Mouse (Mus musculus): ENCODE measurements around the gene Tcf12. TPM values are rescaled to one million over a fixed set of nuclear protein-coding genes. Genes with fewer than 3 reads are reported as not detected.
A peak's percentile ranks its signal among the peaks of the same experiment; 100 is the strongest.

The Tcf12 gene
- polyA plus RNA-seq, 1 experiment from 2014 or later, result 37.2 TPM

DNA sequence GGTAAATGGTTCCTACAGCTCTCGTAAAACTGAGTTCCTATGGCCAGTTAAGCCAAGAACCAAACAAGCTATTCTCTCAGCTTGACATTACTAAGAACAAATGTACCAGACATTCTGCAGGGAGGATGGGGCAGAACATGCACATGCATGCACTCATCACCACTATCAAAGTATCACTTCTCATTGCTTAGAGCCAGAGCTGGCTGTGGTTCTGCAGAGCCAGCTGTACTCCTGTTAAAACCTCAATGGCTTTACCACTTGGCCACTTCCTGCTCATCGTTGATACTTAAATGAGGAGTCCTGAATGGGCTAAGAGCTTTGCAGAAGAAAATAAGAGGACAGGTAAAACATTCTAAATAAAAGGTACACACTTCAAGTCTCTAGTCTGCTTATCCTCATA is 14.6 kb downstream of the Tcf12 start:
- WGBS, result 71% methylated on average over 2 of the region's 2 CpGs
- Histone ChIP-seq H3K4me1 (replicated peaks; ENCODE audit: control insufficient read depth, insufficient read depth, low read length) (no peaks in the 10 kb centered on the region), H3K9me3 (ENCODE audit: control insufficient read depth, low read length) (no peaks in the 10 kb centered on the region), H3K9ac (ENCODE audit: low read depth, low read length) (no peak overlapping the region), H3K27me3 (replicated peaks; ENCODE audit: control insufficient read depth, insufficient read depth, low read length) (no peaks in the 10 kb centered on the region), H3K36me3 (ENCODE audit: control insufficient read depth, insufficient read depth, low read length) (peaks cover 5% of the 10 kb centered on the region; the same call in 1 of the 2 replicates), H3K4me2 (no peak overlapping the region), H3K27ac (ENCODE audit: low read depth, low read length) (no peak overlapping the region), H3K4me3 (ENCODE audit: low read depth, low read length) (no peak overlapping the region)
- ATAC-seq (replicated peaks; ENCODE audit: low FRiP score), result no peak
- no peak for DNase-seq (ENCODE audit: low spot score)

DNA sequence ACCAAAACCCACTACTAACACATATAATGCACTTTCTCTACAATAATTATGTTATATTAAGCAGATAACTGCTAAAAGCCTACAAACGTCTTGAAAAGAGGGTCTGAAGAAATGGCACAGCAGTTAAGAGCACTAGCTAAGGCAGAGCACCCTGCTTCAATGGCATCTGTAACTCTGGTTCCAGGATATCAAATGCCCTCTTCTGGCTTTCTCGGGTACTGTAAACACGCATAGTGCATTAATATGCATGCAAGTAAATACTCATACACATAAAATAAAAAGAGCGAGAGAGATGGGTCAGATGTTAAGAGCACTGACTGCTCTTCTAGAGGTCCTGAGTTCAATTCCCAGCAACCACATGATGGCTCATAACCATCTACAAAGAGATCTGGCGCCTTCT is 17.0 kb downstream of the Tcf12 start:
- no peak overlapping the region for H3K9ac ChIP-seq (ENCODE audit: low read depth, low read length)
- H3K27ac ChIP-seq (ENCODE audit: low read depth, low read length), result no peak overlapping the region
- no peaks in the 10 kb centered on the region for H3K27me3 ChIP-seq (replicated peaks; ENCODE audit: control insufficient read depth, insufficient read depth, low read length)
- H3K36me3 ChIP-seq (ENCODE audit: control insufficient read depth, insufficient read depth, low read length), result peaks cover 5% of the 10 kb centered on the region; the same call in 1 of the 2 replicates
- ATAC-seq (replicated peaks; ENCODE audit: low FRiP score) (no peak), DNase-seq (ENCODE audit: low spot score) (no peak)
- no peaks in the 10 kb centered on the region for H3K9me3 ChIP-seq (ENCODE audit: control insufficient read depth, low read length)
- H3K4me1 ChIP-seq (replicated peaks; ENCODE audit: control insufficient read depth, insufficient read depth, low read length), result no peaks in the 10 kb centered on the region
- H3K4me3 ChIP-seq (ENCODE audit: low read depth, low read length), result no peak overlapping the region
- no peak overlapping the region for H3K4me2 ChIP-seq
- 81% methylated on average over 5 of the region's 5 CpGs for WGBS

DNA sequence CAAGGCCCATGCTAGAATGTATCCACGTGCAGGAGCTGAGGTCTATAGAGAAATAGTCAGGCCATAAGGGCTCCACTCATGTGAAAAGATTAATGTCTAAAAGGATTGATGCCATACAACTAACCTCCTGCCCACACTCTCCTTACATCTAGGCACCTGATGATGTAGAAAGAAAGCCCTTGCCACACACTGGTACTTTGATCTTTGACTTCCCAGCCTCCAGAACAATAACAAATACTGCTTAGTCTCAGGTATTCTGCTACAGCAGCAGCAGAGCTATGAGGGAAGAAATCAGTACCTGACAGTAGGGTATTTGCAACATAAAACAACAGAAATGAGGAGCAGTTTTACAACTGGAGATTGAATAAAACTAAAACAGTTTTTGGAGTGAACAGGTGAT is 19.5 kb downstream of the Tcf12 start:
- 83% methylated on average over 1 of the region's 1 CpGs for WGBS
- Histone ChIP-seq H3K9me3 (ENCODE audit: control insufficient read depth, low read length) (no peaks in the 10 kb centered on the region), H3K27me3 (replicated peaks; ENCODE audit: control insufficient read depth, insufficient read depth, low read length) (no peaks in the 10 kb centered on the region), H3K9ac (ENCODE audit: low read depth, low read length) (no peak overlapping the region), H3K36me3 (ENCODE audit: control insufficient read depth, insufficient read depth, low read length) (peaks cover 5% of the 10 kb centered on the region; the same call in 1 of the 2 replicates), H3K4me3 (ENCODE audit: low read depth, low read length) (no peak overlapping the region), H3K4me2 (no peak overlapping the region), H3K4me1 (replicated peaks; ENCODE audit: control insufficient read depth, insufficient read depth, low read length) (peaks cover 6% of the 10 kb centered on the region; the same call in 1 of the 2 replicates), H3K27ac (ENCODE audit: low read depth, low read length) (no peak overlapping the region)
- ATAC-seq (replicated peaks; ENCODE audit: low FRiP score) (no peak), DNase-seq (ENCODE audit: low spot score) (no peak)

DNA sequence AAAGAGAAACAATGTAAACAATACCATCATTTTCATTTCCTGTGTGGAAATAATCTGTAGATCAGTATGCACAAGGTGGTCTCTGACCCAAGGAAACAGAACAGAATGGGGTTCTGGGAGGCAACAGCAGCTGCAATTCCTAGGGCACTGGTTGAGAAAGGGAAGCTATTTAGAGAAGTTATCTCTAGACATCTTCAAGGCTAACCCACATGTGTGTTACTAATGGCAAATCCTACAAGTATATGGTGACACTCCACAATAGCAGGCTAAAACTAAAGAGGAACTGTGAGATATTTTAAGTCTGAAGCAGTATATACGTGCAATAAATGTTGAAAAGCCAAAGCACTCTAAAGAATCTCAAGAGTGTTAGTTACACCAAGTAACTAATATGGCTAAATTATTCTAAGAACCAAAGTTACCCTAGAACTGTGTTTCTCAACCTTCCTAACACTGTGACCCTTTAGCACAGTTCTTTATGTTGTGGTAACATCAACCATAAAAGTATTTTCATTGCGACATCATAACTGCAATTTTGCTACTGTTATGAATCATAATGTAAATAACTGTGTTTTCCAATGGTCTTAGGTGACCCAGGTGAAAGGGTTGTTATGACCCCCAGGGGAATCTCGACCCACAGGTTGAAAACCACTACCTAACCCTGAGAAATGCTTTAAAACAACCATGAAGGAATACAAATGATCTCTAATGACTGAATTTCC is 22.6 kb downstream of the Tcf12 start:
- Histone ChIP-seq H3K9me3 (ENCODE audit: control insufficient read depth, low read length) (no peaks in the 10 kb centered on the region), H3K9ac (ENCODE audit: low read depth, low read length) (no peak overlapping the region), H3K4me3 (ENCODE audit: low read depth, low read length) (no peak overlapping the region), H3K27ac (ENCODE audit: low read depth, low read length) (no peak overlapping the region), H3K4me1 (replicated peaks; ENCODE audit: control insufficient read depth, insufficient read depth, low read length) (peaks cover 10% of the 10 kb centered on the region), H3K27me3 (replicated peaks; ENCODE audit: control insufficient read depth, insufficient read depth, low read length) (no peaks in the 10 kb centered on the region), H3K36me3 (ENCODE audit: control insufficient read depth, insufficient read depth, low read length) (no peaks in the 10 kb centered on the region), H3K4me2 (no peak overlapping the region)
- ATAC-seq (replicated peaks; ENCODE audit: low FRiP score), result no peak
- DNase-seq (ENCODE audit: low spot score), result no peak
- WGBS, result 72% methylated on average over 3 of the region's 3 CpGs

DNA sequence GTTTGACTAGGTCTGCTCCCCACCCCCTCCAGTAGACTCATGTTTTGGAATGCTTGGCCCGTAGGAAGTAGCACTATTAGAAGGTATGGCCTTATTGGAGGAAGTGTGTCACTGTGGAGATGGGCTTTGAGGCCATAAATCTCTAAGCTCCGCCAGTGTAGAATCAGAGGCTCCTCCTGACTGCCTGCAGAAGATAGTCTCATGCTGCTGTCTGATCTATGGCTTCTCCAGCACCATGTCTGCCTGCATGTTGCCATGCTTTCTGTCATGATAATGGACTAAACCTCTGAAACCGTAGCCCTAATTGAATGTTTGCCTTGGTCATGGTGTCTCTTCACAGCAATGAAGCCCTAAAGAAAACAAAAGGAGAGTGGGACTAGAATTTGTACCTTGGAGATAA is 26.7 kb downstream of the Tcf12 start:
- H3K9me3 ChIP-seq (ENCODE audit: control insufficient read depth, low read length), result no peaks in the 10 kb centered on the region
- H3K27me3 ChIP-seq (replicated peaks; ENCODE audit: control insufficient read depth, insufficient read depth, low read length), result no peaks in the 10 kb centered on the region
- no peak overlapping the region for H3K27ac ChIP-seq (ENCODE audit: low read depth, low read length)
- no peak overlapping the region for H3K4me3 ChIP-seq (ENCODE audit: low read depth, low read length)
- peak; percentile 51; the same call in 1 of the 2 replicates for ATAC-seq (replicated peaks; ENCODE audit: low FRiP score)
- H3K36me3 ChIP-seq (ENCODE audit: control insufficient read depth, insufficient read depth, low read length), result no peaks in the 10 kb centered on the region
- H3K9ac ChIP-seq (ENCODE audit: low read depth, low read length), result no peak overlapping the region
- 47% methylated on average over 3 of the region's 3 CpGs for WGBS
- DNase-seq (ENCODE audit: low spot score), result no peak
- no peak overlapping the region for H3K4me2 ChIP-seq
- H3K4me1 ChIP-seq (replicated peaks; ENCODE audit: control insufficient read depth, insufficient read depth, low read length), result peaks cover 10% of the 10 kb centered on the region

DNA sequence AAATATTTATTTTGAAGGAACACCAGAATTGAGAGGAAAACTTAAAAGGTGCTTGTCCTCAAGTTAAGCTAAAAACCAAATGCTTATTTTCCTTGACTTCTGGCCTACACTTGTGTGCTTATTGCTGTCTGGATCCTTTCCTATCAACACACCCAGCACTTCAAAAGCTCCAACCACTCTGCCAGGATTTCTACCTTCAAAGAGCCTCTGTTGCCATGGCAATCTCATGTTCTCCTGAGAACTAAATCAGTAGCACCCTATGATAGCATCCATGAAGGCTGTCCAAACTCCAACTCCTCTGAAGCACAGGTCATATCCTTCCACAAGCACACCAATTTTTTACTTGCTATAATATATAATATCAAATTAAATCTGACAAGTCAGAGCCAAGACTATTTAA is 27.5 kb downstream of the Tcf12 start:
- Histone ChIP-seq H3K9ac (ENCODE audit: low read depth, low read length) (no peak overlapping the region), H3K4me3 (ENCODE audit: low read depth, low read length) (no peak overlapping the region), H3K4me1 (replicated peaks; ENCODE audit: control insufficient read depth, insufficient read depth, low read length) (peaks cover 7% of the 10 kb centered on the region), H3K27me3 (replicated peaks; ENCODE audit: control insufficient read depth, insufficient read depth, low read length) (no peaks in the 10 kb centered on the region), H3K9me3 (ENCODE audit: control insufficient read depth, low read length) (no peaks in the 10 kb centered on the region), H3K36me3 (ENCODE audit: control insufficient read depth, insufficient read depth, low read length) (no peaks in the 10 kb centered on the region), H3K27ac (ENCODE audit: low read depth, low read length) (no peak overlapping the region), H3K4me2 (no peak overlapping the region)
- DNase-seq (ENCODE audit: low spot score) (no peak), ATAC-seq (replicated peaks; ENCODE audit: low FRiP score) (no peak)

DNA sequence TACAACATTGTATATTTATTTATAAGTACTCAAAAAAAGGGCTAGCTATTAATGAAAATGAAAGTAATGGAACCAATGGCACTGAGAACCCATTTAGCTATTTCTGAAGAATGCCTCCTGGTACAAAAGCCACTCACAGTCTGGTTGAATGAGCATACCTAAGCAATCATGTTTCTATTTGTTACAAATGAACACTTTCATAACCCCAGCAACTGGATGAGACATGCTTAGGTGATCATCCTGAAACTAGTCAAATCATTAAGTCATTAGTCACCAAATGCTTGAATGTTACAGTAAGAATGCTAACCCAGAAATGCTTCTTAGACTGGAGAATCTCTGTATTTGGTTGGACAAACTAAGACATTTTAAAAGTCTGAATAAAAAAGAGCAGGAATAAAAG is 35.5 kb downstream of the Tcf12 start:
- ATAC-seq (replicated peaks; ENCODE audit: low FRiP score), result no peak

DNA sequence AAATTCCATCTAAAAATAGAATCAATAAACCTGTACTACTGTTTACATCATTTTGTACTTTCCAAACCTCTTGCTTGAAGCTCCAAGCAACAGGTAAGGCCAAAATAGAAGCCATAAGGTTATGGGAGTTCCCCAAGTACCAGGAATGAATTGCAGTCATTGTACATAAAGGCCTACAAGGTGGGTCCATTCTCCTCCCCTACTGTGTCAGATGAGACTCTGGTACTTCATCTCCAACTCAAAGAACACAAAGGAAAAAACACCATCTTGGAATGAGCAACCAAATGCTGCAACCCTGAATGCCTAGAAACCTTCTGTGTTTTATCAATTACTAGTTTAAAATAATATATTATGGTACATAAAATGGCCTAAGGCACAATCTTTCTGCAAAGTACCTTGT is 45.5 kb downstream of the Tcf12 start:
- ATAC-seq (replicated peaks; ENCODE audit: low FRiP score), result no peak
- H3K4me1 ChIP-seq (replicated peaks; ENCODE audit: control insufficient read depth, insufficient read depth, low read length), result no peaks in the 10 kb centered on the region

More for the DNA sequence above, 35.5 kb downstream of the Tcf12 start:
- no peak for DNase-seq (ENCODE audit: low spot score)
- Histone ChIP-seq H3K27me3 (replicated peaks; ENCODE audit: control insufficient read depth, insufficient read depth, low read length) (no peaks in the 10 kb centered on the region), H3K4me3 (ENCODE audit: low read depth, low read length) (no peak overlapping the region), H3K4me1 (replicated peaks; ENCODE audit: control insufficient read depth, insufficient read depth, low read length) (no peaks in the 10 kb centered on the region), H3K9ac (ENCODE audit: low read depth, low read length) (no peak overlapping the region), H3K4me2 (no peak overlapping the region), H3K9me3 (ENCODE audit: control insufficient read depth, low read length) (no peaks in the 10 kb centered on the region), H3K27ac (ENCODE audit: low read depth, low read length) (no peak overlapping the region), H3K36me3 (ENCODE audit: control insufficient read depth, insufficient read depth, low read length) (no peaks in the 10 kb centered on the region)

DNA sequence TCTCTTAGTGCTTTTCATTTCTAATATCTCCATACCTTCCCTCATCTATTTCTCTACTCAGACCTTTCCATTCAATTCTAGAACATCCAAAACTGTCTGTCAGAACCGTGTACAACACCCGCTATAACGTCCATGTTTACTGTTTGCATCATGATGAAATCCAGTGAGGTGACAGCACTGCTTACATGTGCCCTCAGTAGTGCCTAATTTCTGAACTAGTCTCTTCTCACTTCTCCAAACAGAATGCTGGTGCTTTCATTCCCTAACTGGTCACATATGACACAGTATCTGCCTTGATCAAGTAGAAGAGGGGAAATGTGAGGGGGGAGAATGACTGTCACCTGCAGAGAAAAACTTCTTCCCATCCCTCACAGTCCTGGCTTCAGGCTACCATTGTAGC is 58.5 kb downstream of the Tcf12 start:
- DNase-seq (ENCODE audit: low spot score), result no peak
- 90% methylated on average over 3 of the region's 3 CpGs for WGBS
- no peaks in the 10 kb centered on the region for H3K9me3 ChIP-seq (ENCODE audit: control insufficient read depth, low read length)
- no peak for ATAC-seq (replicated peaks; ENCODE audit: low FRiP score)
- no peak overlapping the region for H3K9ac ChIP-seq (ENCODE audit: low read depth, low read length)
- no peak overlapping the region for H3K27ac ChIP-seq (ENCODE audit: low read depth, low read length)
- H3K27me3 ChIP-seq (replicated peaks; ENCODE audit: control insufficient read depth, insufficient read depth, low read length), result no peaks in the 10 kb centered on the region
- H3K4me1 ChIP-seq (replicated peaks; ENCODE audit: control insufficient read depth, insufficient read depth, low read length), result no peaks in the 10 kb centered on the region
- H3K4me3 ChIP-seq (ENCODE audit: low read depth, low read length), result no peak overlapping the region
- no peaks in the 10 kb centered on the region for H3K36me3 ChIP-seq (ENCODE audit: control insufficient read depth, insufficient read depth, low read length)
- H3K4me2 ChIP-seq, result no peak overlapping the region

More for the DNA sequence above, 45.5 kb downstream of the Tcf12 start:
- no peak overlapping the region for H3K4me3 ChIP-seq (ENCODE audit: low read depth, low read length)
- no peak overlapping the region for H3K27ac ChIP-seq (ENCODE audit: low read depth, low read length)
- no peaks in the 10 kb centered on the region for H3K27me3 ChIP-seq (replicated peaks; ENCODE audit: control insufficient read depth, insufficient read depth, low read length)
- no peak overlapping the region for H3K4me2 ChIP-seq
- H3K36me3 ChIP-seq (ENCODE audit: control insufficient read depth, insufficient read depth, low read length), result no peaks in the 10 kb centered on the region
- H3K9me3 ChIP-seq (ENCODE audit: control insufficient read depth, low read length), result no peaks in the 10 kb centered on the region
- no peak overlapping the region for H3K9ac ChIP-seq (ENCODE audit: low read depth, low read length)
- DNase-seq (ENCODE audit: low spot score), result no peak
